Mouse (Mus musculus) liver, postnatal 0 days (tissue): ENCODE measurements around the gene H2-K1.

Experiments
- CTCF ChIP-seq: sonication (generic); IDR thresholded peaks from 2 replicates; pipeline ENCODE4 v1.5.1; 2016; ENCODE audit warnings: antibody characterized with exemption, low read depth
- EP300 ChIP-seq: IDR thresholded peaks from 2 replicates; pipeline ENCODE4 v1.6.1; 2016; ENCODE audit warnings: antibody characterized with exemption, low read depth, mild to moderate bottlenecking

DNA sequence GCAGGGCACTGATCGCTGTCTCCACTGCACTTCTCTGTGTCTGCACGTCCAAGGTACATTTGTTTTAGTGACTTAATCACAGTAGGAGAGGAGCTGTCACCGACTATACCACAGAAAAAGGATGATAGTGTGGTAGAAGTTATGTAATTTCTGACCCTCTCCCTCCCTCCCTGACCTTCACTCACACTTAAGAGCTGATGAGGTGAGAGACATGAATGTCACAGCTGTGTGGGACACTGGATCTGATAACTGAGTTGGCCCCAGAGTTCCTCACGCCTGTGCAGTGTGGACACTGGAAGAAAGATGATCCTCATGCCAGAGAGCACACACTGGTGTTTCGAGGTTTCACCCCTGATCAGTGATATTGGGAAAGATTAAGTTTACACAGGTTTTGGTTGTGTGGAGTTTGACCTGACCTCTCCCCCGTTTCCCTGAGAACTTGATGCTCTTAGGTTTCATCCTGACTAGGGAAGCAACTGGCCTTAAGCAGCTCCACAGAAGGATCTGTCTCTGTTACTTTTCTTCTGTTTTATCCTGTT is 20.6 kb downstream of the H2-K1 start:
- TF ChIP-seq CTCF (no peak), EP300 (no peak)
